Mouse (Mus musculus): Measurements from ENCODE around the gene Gtse1. TPM values are rescaled to one million over a fixed set of nuclear protein-coding genes. Genes with fewer than 3 reads are reported as not detected.

Gtse1 gene
- polyA plus RNA-seq, 2 experiments, result 16.7 to 27.2 TPM

- 85% methylated on average over 7 of the region's 7 CpGs for WGBS
- Histone ChIP-seq H3K4me2 (replicated peaks; ENCODE audit: low read depth, low read length, severe bottlenecking) (no peak overlapping the region), H3K27me3 (ENCODE audit: control insufficient read depth, insufficient read depth, low read length) (no peaks in the 10 kb centered on the region), H3K4me3 (replicated peaks; ENCODE audit: low read length) (no peak overlapping the region), H3K9ac (ENCODE audit: low read depth, low read length, severe bottlenecking) (no peak overlapping the region), H3K4me1 (ENCODE audit: control insufficient read depth, insufficient read depth, low read length) (no peaks in the 10 kb centered on the region), H3K27ac (replicated peaks; ENCODE audit: low read depth, low read length) (no peak overlapping the region), H3K36me3 (ENCODE audit: control insufficient read depth, insufficient read depth, low read length) (peaks cover 5% of the 10 kb centered on the region; the same call in 1 of the 2 replicates), H3K9me3 (ENCODE audit: control insufficient read depth, low read length) (no peaks in the 10 kb centered on the region)
- ATAC-seq (ENCODE audit: low FRiP score, low read depth) (no peak), DNase-seq (ENCODE audit: low spot score) (no peak)
- no peak for TF ChIP-seq POLR2A (IDR thresholded peaks at IDR 0.05; ENCODE audit: borderline replicate concordance, extremely low read depth, insufficient read depth, insufficient read length)
These were observed 49.3 kb downstream of the Gtse1 start for GRCm38 (mm10) chr15:85908660-85909491.

- TF ChIP-seq POLR2A (IDR thresholded peaks at IDR 0.05; ENCODE audit: borderline replicate concordance, extremely low read depth, insufficient read depth, insufficient read length), result no peak
- Histone ChIP-seq H3K36me3 (ENCODE audit: control insufficient read depth, insufficient read depth, low read length) (peaks cover 5% of the 10 kb centered on the region; the same call in 1 of the 2 replicates), H3K27ac (replicated peaks; ENCODE audit: low read depth, low read length) (no peak overlapping the region), H3K9me3 (ENCODE audit: control insufficient read depth, low read length) (no peaks in the 10 kb centered on the region), H3K4me1 (ENCODE audit: control insufficient read depth, insufficient read depth, low read length) (no peaks in the 10 kb centered on the region), H3K4me3 (replicated peaks; ENCODE audit: low read length) (no peak overlapping the region), H3K9ac (ENCODE audit: low read depth, low read length, severe bottlenecking) (no peak overlapping the region), H3K27me3 (ENCODE audit: control insufficient read depth, insufficient read depth, low read length) (no peaks in the 10 kb centered on the region), H3K4me2 (replicated peaks; ENCODE audit: low read depth, low read length, severe bottlenecking) (no peak overlapping the region)
- ATAC-seq (ENCODE audit: low FRiP score, low read depth) (no peak), DNase-seq (ENCODE audit: low spot score) (no peak)
- WGBS, result 78% methylated on average over 3 of the region's 3 CpGs
These were observed 49.9 kb downstream of the Gtse1 start for GRCm38 (mm10) chr15:85909492-85909829.

- no peaks in the 10 kb centered on the region for H3K4me1 ChIP-seq (ENCODE audit: control insufficient read depth, insufficient read depth, low read length)
- H3K27me3 ChIP-seq (ENCODE audit: control insufficient read depth, insufficient read depth, low read length), result no peaks in the 10 kb centered on the region
- WGBS, result 50% methylated on average over 10 of the region's 10 CpGs
- H3K9ac ChIP-seq (ENCODE audit: low read depth, low read length, severe bottlenecking), result peak overlapping the region; percentile 12; the same call in 1 of the 2 replicates
- TF ChIP-seq POLR2A (IDR thresholded peaks at IDR 0.05; ENCODE audit: borderline replicate concordance, extremely low read depth, insufficient read depth, insufficient read length), result no peak
- DNase-seq (ENCODE audit: low spot score) (peak; percentile 34), ATAC-seq (ENCODE audit: low FRiP score, low read depth) (no peak)
- no peaks in the 10 kb centered on the region for H3K9me3 ChIP-seq (ENCODE audit: control insufficient read depth, low read length)
- peaks cover 5% of the 10 kb centered on the region; the same call in 1 of the 2 replicates for H3K36me3 ChIP-seq (ENCODE audit: control insufficient read depth, insufficient read depth, low read length)
- H3K4me2 ChIP-seq (replicated peaks; ENCODE audit: low read depth, low read length, severe bottlenecking), result no peak overlapping the region
- H3K4me3 ChIP-seq (replicated peaks; ENCODE audit: low read length), result no peak overlapping the region
- no peak overlapping the region for H3K27ac ChIP-seq (replicated peaks; ENCODE audit: low read depth, low read length)
These were observed 50.4 kb downstream of the Gtse1 start for GRCm38 (mm10) chr15:85909931-85910330.

- H3K4me1 ChIP-seq (ENCODE audit: control insufficient read depth, insufficient read depth, low read length), result no peaks in the 10 kb centered on the region
- no peak overlapping the region for H3K4me3 ChIP-seq (replicated peaks; ENCODE audit: low read length)
- 39% methylated on average over 2 of the region's 2 CpGs for WGBS
- TF ChIP-seq POLR2A (IDR thresholded peaks at IDR 0.05; ENCODE audit: borderline replicate concordance, extremely low read depth, insufficient read depth, insufficient read length), result no peak
- DNase-seq (ENCODE audit: low spot score) (no peak), ATAC-seq (ENCODE audit: low FRiP score, low read depth) (no peak)
- no peaks in the 10 kb centered on the region for H3K27me3 ChIP-seq (ENCODE audit: control insufficient read depth, insufficient read depth, low read length)
- H3K36me3 ChIP-seq (ENCODE audit: control insufficient read depth, insufficient read depth, low read length), result no peaks in the 10 kb centered on the region; the same call in 1 of the 2 replicates
- no peak overlapping the region for H3K9ac ChIP-seq (ENCODE audit: low read depth, low read length, severe bottlenecking)
- no peak overlapping the region for H3K4me2 ChIP-seq (replicated peaks; ENCODE audit: low read depth, low read length, severe bottlenecking)
- no peak overlapping the region for H3K27ac ChIP-seq (replicated peaks; ENCODE audit: low read depth, low read length)
- no peaks in the 10 kb centered on the region for H3K9me3 ChIP-seq (ENCODE audit: control insufficient read depth, low read length)
These were observed 54.1 kb downstream of the Gtse1 start for GRCm38 (mm10) chr15:85913605-85914004.

GRCm38 (mm10) chr15:85919191-85919891, 59.8 kb downstream of the Gtse1 start:
- no peak for TF ChIP-seq POLR2A (IDR thresholded peaks at IDR 0.05; ENCODE audit: borderline replicate concordance, extremely low read depth, insufficient read depth, insufficient read length)
- Histone ChIP-seq H3K4me3 (replicated peaks; ENCODE audit: low read length) (no peak overlapping the region), H3K4me2 (replicated peaks; ENCODE audit: low read depth, low read length, severe bottlenecking) (no peak overlapping the region), H3K9me3 (ENCODE audit: control insufficient read depth, low read length) (no peaks in the 10 kb centered on the region), H3K36me3 (ENCODE audit: control insufficient read depth, insufficient read depth, low read length) (0 out of 2 replicates have a peak, but pooled peaks cover 6% of the 10 kb centered on the region), H3K4me1 (ENCODE audit: control insufficient read depth, insufficient read depth, low read length) (no peaks in the 10 kb centered on the region), H3K9ac (ENCODE audit: low read depth, low read length, severe bottlenecking) (no peak overlapping the region), H3K27ac (replicated peaks; ENCODE audit: low read depth, low read length) (no peak overlapping the region), H3K27me3 (ENCODE audit: control insufficient read depth, insufficient read depth, low read length) (no peaks in the 10 kb centered on the region)
- 57% methylated on average over 8 of the region's 8 CpGs for WGBS
- DNase-seq (ENCODE audit: low spot score), result no peak
- no peak for ATAC-seq (ENCODE audit: low FRiP score, low read depth)
